Mouse (Mus musculus) granulocyte monocyte progenitor cell, adult 5-6 weeks (primary cell): ENCODE results near the gene Fos. TPM values are rescaled to one million over a fixed set of nuclear protein-coding genes. Genes with fewer than 3 reads are reported as not detected.

Source experiments
- ATAC-seq: replicated peaks from 2 replicates; pipeline ENCODE4 v1.8.0; 2016; ENCODE audit warnings: mild to moderate bottlenecking, moderate TSS enrichment, inconsistent platforms; ENCODE audit not compliant: poor library complexity, severe bottlenecking
- total RNA-seq, 2 experiments: library from RNA; stranded (forward) in 1 of 2; stranded (reverse) in 1 of 2; fragments of 200-712, 200-1000 nt in 1 of 2; fragments of >200 nt in 1 of 2; fragmentation: Nextera tagmentation in 1 of 2; gene quantifications; 2 replicates each; pipeline ENCODE4 v1.2.3; 2014 to 2017

Fos gene
- total RNA-seq, 2 experiments from 2014 or later: 35.1 to 160 TPM

DNA sequence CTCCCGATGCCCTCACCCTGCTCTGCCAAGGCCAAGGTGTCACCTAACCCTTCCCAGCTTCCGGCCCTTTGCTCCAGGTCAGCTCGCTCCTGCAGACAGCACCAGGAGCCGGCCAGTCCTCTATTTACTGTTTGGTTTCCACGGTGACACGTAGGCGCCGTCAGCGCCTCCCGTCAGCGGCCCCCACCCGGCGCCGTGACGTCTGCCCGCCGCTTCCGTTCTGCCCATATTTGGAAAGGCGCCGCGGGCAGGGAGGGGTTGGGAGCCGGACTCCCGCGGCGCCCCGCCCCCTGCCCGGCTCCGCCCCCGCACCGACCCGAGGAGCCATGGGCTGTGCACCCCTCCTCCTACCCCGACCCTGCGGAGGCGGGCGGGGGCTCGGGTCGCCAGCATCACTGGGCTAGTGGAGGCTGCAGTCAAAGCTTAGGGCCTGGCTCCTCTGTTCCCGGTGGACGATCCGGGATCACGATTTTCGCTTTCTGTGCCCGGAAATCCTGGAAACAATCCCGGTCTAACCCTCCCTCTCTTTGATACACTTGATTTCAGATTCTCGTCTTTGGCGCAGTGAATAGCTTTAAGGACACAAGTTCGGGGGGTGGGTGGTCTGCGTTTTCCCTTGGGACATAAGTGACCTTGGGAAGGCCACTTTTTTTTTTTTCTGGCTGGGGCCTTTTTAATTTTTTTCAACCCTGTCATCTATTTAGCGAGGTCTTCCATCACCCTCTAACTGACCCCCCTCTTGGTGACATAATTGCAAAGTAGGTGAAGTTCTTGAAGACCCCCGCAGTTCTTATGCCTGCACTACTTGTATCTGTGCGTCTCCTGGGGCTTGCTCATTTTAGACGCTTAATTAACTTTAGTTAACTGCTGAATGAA, 12.4 kb downstream of the Fos start:
- peak; percentile 73 for ATAC-seq

- no peak for ATAC-seq
These were observed 13.0 kb downstream of the Fos start for GRCm38 (mm10) chr12:85486766-85487069.

DNA sequence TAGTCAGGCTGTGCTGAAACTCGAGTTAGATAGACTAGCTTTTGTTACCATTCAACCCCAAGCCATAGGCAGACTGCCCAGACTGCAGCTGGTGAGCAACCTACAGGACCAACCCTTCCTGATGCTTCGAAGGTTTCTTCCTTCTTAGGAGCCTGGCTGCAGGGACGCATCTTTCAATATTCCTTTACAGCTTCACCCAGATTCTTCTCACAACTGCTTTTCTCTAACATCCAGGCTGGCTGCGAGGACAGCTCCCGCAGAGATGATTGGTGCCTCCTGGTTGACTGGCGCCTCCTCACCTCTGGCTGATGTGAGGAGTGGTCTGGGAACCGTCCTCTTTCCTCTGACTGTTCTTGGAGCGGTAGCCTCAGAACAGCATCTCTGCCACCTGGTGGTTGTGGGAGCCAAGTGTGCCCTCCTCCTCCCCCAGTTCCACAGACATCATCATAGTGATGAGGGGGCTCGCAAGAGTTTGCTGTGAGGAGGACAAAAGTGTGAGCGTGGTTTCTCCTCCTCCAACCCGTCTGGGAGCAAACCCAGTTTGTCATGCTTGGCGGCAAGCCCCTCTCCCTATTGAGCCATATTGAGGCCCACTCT, 14.0 kb downstream of the Fos start:
- ATAC-seq: peak; percentile 22

DNA sequence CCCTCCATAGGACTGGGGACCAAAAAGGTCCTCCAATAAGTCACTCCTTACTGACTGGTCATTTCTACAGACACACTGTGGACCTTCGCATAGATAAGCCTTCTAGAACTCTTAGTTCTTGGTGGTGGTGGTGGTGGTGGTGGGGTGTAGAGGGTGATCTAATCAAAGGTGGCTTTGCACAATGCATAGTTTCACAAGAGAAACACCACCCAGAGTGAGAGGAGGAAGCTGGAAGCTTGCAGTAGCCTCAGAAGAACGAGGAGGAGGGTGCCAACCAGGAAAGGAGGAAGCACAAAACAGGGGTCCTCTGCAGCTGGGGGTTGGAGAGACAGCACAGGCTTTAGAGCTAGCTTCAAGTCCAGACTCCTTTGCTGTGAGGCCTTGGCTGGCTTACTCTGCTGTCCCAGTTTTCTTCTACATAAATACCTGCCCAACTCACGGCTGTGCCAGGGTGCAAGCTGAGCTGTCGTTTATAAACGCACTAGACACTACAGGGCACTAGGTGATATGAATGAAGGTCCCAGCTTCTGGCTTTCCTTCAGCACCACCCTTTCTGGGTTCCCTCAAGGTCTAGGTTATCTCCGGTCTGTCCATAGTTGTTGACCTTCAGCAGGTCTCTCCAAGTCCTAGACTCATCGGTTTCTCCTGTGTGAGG, 15.7 kb downstream of the Fos start:
- ATAC-seq: peak; percentile 62

DNA sequence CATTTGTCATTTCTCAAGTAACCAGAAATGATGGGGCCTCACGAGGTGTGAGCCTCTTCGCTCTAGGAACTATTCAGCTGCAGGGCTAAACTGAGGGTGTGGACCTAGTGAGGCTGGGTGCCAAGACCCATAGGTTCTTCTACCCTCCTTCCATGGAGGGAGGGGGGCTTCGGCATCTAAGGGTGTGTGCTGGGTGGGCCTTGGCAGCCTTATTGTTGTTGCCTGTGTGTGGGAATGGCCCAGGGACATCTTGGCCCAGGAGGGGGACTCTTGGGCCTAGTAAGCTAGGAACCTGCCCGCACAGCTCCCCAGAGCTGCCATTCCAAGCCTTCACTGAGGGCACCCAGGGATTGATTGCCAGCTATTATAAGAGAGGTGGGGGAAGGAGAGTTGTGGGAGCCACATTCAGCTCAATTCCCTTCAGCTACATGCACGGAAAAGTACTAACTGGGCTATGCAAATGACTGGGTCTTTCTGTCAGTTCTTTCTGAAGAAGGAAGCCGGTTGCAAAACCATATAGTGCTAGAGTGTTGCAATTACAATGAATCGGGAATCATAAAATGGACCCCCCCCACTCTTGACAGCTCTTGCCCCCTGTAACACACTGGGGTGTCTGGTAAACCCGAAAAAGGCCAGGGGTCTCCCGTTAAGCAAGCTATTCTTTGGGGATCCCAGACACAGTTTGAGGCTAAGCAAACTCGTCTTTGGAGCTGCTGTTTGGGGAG, 16.6 kb downstream of the Fos start:
- peak; percentile 3; the same call in 1 of the 2 replicates for ATAC-seq

DNA sequence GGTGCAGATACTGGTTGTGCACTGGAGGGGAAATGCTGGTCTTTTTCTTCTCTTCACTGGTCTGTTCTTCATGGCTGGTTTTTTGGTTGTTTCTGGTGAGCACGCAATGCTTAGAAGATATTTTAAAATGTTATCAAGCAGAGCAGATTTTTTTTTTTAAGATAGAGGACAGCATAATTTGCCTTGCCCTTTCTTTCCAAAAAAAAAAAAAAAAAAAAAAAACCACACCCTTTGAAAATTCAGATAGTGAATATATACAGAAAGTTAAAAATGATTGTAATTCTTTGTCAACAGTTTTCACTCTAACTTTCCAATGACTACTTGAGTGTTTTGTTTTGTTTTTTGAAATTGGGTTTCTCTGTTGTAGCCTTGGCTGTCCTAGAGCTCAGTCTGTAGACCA, 17.3 kb downstream of the Fos start:
- ATAC-seq: no peak

DNA sequence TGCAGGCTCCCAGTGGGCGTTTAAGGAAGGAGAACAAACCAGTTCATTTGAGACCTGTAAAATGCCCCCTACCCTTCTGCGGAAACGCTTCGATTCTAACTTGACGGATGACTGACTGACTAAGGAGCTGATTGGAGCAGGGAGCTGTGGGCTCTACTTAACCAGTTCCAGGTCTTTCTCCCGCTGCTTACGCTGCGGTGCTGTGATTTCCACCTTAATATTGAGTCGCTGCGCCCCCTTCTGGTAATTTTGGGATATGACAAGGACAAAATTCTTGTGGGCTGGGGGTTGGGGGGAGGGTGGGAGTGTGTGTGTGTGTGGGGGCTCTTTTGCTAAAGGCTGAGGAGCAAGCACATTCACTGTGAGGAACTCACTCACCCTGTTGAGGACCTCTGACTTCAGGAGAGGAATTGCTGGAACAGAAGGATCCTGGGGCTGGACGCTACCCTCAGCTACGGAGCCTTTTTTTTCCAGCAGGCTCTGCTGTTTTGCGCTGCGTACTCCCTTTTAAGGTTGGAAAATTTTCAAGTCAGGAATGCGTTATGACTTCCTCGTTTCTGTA, 18.5 kb downstream of the Fos start:
- ATAC-seq: 0 out of 2 replicates have a peak, but pooled peaks have one; percentile 18

- no peak for ATAC-seq
These were observed 22.6 kb downstream of the Fos start for GRCm38 (mm10) chr12:85496336-85496735.

DNA sequence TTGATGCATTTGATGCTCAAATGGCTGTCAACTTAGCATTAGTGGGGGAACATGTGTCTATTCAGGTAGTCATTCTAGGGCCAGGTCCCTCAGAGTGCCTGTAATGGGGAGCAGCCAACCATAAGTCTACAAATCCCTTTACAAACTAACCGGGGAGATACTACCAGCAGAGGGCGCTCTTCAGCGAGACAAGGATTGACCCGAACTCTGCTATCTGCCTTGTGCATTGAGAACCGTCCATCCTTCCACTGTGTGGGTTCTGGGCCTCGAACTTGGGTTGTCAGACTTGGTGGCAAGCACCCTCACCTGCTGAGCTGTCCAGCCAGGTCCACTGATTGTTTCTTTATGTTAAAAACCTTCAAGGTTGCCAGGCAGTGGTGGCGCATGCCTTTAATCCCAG, 23.1 kb downstream of the Fos start:
- ATAC-seq: peak; percentile 36; the same call in 1 of the 2 replicates

GRCm38 (mm10) chr12:85497310-85498135, 23.8 kb downstream of the Fos start:
- peak; percentile 80 for ATAC-seq

GRCm38 (mm10) chr12:85499001-85499400, 25.3 kb downstream of the Fos start:
- no peak for ATAC-seq

- ATAC-seq: no peak
These were observed 29.0 kb downstream of the Fos start for GRCm38 (mm10) chr12:85502682-85503081.

DNA sequence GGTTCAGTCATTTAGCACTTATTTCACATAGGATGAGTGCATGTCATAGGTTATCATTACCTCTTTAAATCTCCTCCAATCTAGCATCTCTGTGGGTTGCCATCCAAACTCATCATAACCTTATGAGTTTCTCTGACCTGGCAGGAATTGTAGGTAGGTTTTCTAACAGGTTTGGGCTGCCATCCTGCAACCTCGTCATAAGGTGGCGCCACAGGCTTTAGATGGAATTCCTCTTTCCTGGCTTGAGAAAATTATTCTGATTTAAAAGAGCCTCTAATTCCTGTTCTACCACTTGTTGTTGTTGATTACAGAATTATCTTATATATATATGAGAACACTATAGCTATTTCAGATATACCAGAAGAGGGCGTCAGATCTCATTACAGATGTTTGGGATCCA, 34.5 kb downstream of the Fos start:
- ATAC-seq: no peak

DNA sequence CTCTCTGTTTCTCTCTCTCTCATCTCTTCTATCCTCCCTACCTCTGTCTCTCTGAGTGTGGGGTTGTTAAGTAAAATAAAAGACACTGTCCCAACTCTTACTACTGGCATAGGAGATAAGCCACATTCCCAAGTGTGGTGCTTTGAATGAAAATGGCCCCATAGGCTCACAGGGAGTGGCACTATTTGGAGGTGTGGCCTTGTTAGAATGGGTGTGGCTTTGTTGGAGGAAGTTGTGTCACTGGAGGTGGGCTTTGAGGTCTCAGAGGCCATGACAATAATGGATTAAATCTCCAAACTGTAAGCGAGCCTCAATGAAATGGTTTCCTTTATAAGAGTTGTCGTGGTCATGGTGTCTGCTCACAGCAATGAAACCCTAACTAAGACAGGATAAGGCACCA, 36.3 kb downstream of the Fos start:
- no peak for ATAC-seq

GRCm38 (mm10) chr12:85513789-85514447, 40.2 kb downstream of the Fos start:
- no peak for ATAC-seq

GRCm38 (mm10) chr12:85514958-85515357, 41.3 kb downstream of the Fos start:
- no peak for ATAC-seq

- peak; percentile 58 for ATAC-seq
These were observed 42.2 kb downstream of the Fos start for GRCm38 (mm10) chr12:85515865-85516264.

DNA sequence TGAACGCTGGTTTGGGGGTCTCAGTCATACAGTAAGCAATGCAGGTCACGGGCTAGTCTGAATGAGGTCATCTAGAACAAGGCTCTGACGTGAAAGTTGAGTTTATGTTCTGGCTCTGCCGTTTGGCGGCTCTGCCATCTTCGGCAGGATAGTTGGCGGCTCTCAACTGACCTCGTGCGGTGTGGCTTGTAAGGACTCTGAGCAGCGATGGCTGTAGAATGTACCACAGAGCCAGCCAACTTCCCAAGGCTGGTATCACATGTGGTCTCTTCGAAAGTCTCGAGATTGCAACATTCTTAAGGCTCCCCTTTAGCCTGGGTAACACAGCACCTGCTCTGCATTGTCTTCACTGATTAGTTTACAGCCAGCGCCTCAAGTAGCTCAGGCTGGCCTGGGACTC, 43.6 kb downstream of the Fos start:
- peak; percentile 74 for ATAC-seq

GRCm38 (mm10) chr12:85518009-85518408, 44.3 kb downstream of the Fos start:
- peak; percentile 35 for ATAC-seq
